Mouse (Mus musculus): ENCODE results near the gene Cacul1. TPM values are rescaled to one million over a fixed set of nuclear protein-coding genes. Genes with fewer than 3 reads are reported as not detected.
A peak's percentile ranks its signal among the peaks of the same experiment; 100 is the strongest.
"Not testable (repeated sequence)": the region's sequence is repeated elsewhere in the genome, so short reads cannot be mapped to it uniquely, and the experiment has no call there.

Cacul1 gene
- polyA plus RNA-seq (2015; fragmentation: Nextera tagmentation; extraction: Ambion mirVana): 17.6 and 18.6 TPM in 2 replicates

GRCm38 (mm10) chr19:60580582-60581339, at the start of gene Cacul1:
Gene Cacul1, minus strand, starts transcription at chr19:60581025.
- peak within 1 kb of the TSS; percentile 53 for H3K4me2 ChIP-seq
- H3K9ac ChIP-seq: peak within 1 kb of the TSS; percentile 92
- no peaks in the 10 kb centered on the region for H3K9me3 ChIP-seq
- H3K27me3 ChIP-seq: no peaks in the 10 kb centered on the region
- WGBS: 1% methylated on average over 60 of the region's 64 CpGs
- H3K36me3 ChIP-seq: 0 out of 2 replicates have a peak, but pooled peaks cover 3% of the 10 kb centered on the region
- ATAC-seq (ENCODE audit: insufficient number of reproducible peaks, low FRiP score, low TSS enrichment, low read depth): peak; percentile 97
- peak within 1 kb of the TSS; percentile 96 for H3K4me3 ChIP-seq
- peak within 1 kb of the TSS; percentile 90 for H3K27ac ChIP-seq
- peaks cover 14% of the 10 kb centered on the region for H3K4me1 ChIP-seq

- H3K9ac ChIP-seq: no peak overlapping the region
- no peak overlapping the region for H3K27ac ChIP-seq
- no peaks in the 10 kb centered on the region for H3K36me3 ChIP-seq
- no peaks in the 10 kb centered on the region for H3K4me1 ChIP-seq
- no peaks in the 10 kb centered on the region for H3K9me3 ChIP-seq
- no peaks in the 10 kb centered on the region; the same call in 1 of the 2 replicates for H3K27me3 ChIP-seq
- WGBS: 65% methylated on average over 4 of the region's 4 CpGs
- no peak overlapping the region for H3K4me3 ChIP-seq
- no peak for ATAC-seq (ENCODE audit: insufficient number of reproducible peaks, low FRiP score, low TSS enrichment, low read depth)
- H3K4me2 ChIP-seq: no peak overlapping the region
These were observed 38.6 kb upstream of the Cacul1 start for GRCm38 (mm10) chr19:60619420-60619819.

- no peak for ATAC-seq (ENCODE audit: insufficient number of reproducible peaks, low FRiP score, low TSS enrichment, low read depth)
- H3K27ac ChIP-seq: no peak overlapping the region
- no peaks in the 10 kb centered on the region for H3K4me1 ChIP-seq
- WGBS: 22% methylated on average over 1 of the region's 1 CpGs
- H3K27me3 ChIP-seq: no peaks in the 10 kb centered on the region; the same call in 1 of the 2 replicates
- no peaks in the 10 kb centered on the region for H3K9me3 ChIP-seq
- no peaks in the 10 kb centered on the region for H3K36me3 ChIP-seq
- no peak overlapping the region for H3K4me3 ChIP-seq
- H3K4me2 ChIP-seq: no peak overlapping the region
- H3K9ac ChIP-seq: no peak overlapping the region
These were observed 36.2 kb upstream of the Cacul1 start for GRCm38 (mm10) chr19:60617007-60617406.

DNA sequence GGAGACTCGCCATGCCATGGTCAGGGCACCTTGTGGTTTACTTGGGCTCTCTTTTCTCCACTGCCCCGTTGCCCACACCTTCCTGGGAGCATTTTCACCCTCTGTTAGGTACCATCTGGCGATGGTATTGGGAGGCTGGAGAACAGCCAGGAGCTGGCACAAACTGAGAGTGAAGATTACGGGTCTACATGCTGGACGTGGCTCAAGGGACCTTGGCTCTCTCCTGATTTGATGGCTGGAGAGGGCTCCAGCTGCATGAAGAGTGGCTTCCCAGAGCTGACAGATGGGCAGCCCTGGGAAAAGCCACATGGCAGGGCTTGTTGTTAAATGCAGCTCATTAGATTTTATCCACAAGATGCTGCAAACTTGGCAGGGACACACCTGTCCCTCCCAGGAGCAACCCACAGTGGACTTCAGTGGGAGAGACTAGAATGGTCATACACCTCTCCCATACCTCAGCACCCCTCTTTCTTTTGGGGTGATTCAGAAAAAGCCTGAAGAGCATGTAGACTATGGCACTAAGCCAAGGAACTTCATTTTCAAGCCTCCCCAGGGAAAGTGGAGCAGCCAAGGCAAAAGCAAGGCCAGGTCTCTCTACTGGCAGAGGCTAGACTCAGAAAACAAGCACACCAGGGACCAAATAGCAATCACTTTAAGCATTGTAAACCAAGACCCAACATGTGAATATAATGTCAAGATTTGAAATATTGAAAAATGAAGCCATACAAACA, 34.8 kb upstream of the Cacul1 start:
- Histone ChIP-seq H3K4me2 (no peak overlapping the region), H3K4me1 (no peaks in the 10 kb centered on the region), H3K27me3 (no peaks in the 10 kb centered on the region; the same call in none of the 2 replicates), H3K9me3 (no peaks in the 10 kb centered on the region), H3K27ac (no peak overlapping the region), H3K9ac (no peak overlapping the region), H3K4me3 (no peak overlapping the region), H3K36me3 (no peaks in the 10 kb centered on the region)
- 60% methylated on average over 5 of the region's 5 CpGs for WGBS
- no peak for ATAC-seq (ENCODE audit: insufficient number of reproducible peaks, low FRiP score, low TSS enrichment, low read depth)

DNA sequence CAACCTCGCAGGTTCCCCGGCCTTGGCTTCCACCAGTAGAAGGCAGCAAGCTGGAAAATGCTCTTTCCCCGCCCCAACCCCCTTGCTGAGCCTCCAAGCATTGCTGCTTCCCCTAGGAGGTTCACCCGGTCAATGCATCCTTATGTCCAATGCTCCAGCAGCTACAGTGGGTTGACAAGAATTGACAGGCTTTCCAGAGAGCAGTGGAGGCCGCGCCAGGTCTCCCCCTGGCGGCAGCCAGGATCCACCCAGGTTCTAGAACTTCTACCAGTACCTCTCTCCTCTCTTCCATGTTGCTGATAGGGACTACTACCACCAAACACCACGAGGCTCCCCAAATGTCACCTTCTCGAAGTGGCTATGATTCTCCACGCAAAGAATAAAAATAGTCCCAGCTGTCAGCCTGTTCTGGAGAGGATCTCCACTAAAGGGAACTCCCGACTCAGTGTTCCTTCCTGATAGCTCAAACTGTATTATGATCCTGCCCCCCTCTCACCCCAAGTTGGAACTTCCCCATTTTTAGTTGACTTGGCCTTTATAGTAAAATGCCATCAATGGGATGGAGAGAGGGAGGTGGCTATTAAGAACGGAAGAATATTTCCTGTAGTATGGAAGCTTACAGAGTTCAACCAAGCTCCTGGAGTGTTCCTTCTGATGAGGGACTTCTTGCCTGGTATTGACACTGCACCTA, 30.8 kb upstream of the Cacul1 start:
- Histone ChIP-seq H3K27me3 (no peaks in the 10 kb centered on the region; the same call in none of the 2 replicates), H3K36me3 (no peaks in the 10 kb centered on the region), H3K9me3 (no peaks in the 10 kb centered on the region), H3K9ac (no peak overlapping the region), H3K4me3 (no peak overlapping the region), H3K4me2 (no peak overlapping the region), H3K27ac (no peak overlapping the region), H3K4me1 (no peaks in the 10 kb centered on the region)
- 52% methylated on average over 12 of the region's 12 CpGs for WGBS
- ATAC-seq (ENCODE audit: insufficient number of reproducible peaks, low FRiP score, low TSS enrichment, low read depth): no peak

DNA sequence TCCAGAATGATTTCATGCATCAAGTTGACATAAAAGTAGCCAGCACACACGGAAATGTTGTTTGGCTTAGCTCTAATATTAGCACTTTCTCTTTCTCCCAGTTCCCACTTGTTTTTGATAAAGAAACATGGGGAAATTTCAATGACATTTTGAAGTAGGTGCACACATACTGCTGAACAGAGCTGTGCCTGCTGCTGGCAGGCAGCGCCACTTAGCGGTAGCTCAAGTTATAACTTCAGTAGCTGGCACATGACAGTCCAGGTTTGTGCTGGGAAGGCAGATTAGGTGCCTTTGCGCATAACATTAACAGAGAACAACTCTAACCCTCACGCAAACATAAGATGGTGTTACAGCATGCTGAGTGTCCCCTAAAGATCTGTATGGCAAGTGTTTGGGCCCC, 27.9 kb upstream of the Cacul1 start:
- Histone ChIP-seq H3K9ac (no peak overlapping the region), H3K4me3 (no peak overlapping the region), H3K36me3 (no peaks in the 10 kb centered on the region), H3K9me3 (no peaks in the 10 kb centered on the region), H3K27ac (no peak overlapping the region), H3K4me2 (no peak overlapping the region), H3K27me3 (no peaks in the 10 kb centered on the region; the same call in 1 of the 2 replicates), H3K4me1 (no peaks in the 10 kb centered on the region)
- 28% methylated on average over 5 of the region's 5 CpGs for WGBS
- no peak for ATAC-seq (ENCODE audit: insufficient number of reproducible peaks, low FRiP score, low TSS enrichment, low read depth)

GRCm38 (mm10) chr19:60603586-60603985, 22.8 kb upstream of the Cacul1 start:
- 65% methylated on average over 3 of the region's 3 CpGs for WGBS
- H3K4me1 ChIP-seq: no peaks in the 10 kb centered on the region
- H3K4me3 ChIP-seq: no peak overlapping the region
- no peaks in the 10 kb centered on the region for H3K36me3 ChIP-seq
- no peaks in the 10 kb centered on the region for H3K9me3 ChIP-seq
- H3K27ac ChIP-seq: no peak overlapping the region
- H3K4me2 ChIP-seq: no peak overlapping the region
- no peak for ATAC-seq (ENCODE audit: insufficient number of reproducible peaks, low FRiP score, low TSS enrichment, low read depth)
- H3K27me3 ChIP-seq: no peaks in the 10 kb centered on the region
- no peak overlapping the region for H3K9ac ChIP-seq

DNA sequence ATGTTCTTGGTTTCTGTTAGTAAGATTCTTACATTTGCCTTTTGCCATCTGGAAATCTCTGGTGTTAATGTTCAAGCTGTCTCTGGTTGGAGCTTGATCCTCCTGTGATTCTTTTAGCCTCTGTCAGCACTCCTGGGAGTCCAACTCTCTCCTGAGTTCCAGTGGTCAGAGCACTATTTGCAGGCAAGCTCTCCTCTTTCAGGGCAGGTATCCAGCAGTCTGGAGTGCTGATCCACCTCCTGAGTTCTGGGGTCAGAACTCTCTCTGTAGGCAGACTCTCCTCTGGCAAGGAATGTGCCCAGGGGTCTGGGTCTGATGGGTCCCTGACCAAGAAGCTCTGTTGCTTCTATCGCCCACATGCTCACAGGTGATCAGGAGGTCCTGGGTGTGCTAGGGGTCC, 21.2 kb upstream of the Cacul1 start:
- H3K9ac ChIP-seq; H3K4me1 ChIP-seq; H3K36me3 ChIP-seq; H3K4me3 ChIP-seq; H3K27me3 ChIP-seq; H3K27ac ChIP-seq; ATAC-seq (ENCODE audit: insufficient number of reproducible peaks, low FRiP score, low TSS enrichment, low read depth); H3K9me3 ChIP-seq; H3K4me2 ChIP-seq: not testable (repeated sequence)
- WGBS: 76% methylated on average over 1 of the region's 1 CpGs

- no peak for ATAC-seq (ENCODE audit: insufficient number of reproducible peaks, low FRiP score, low TSS enrichment, low read depth)
- no peak overlapping the region for H3K27ac ChIP-seq
- no peak overlapping the region for H3K9ac ChIP-seq
- H3K27me3 ChIP-seq: no peaks in the 10 kb centered on the region
- 83% methylated on average over 8 of the region's 8 CpGs for WGBS
- H3K4me3 ChIP-seq: no peak overlapping the region
- H3K4me1 ChIP-seq: no peaks in the 10 kb centered on the region
- no peaks in the 10 kb centered on the region for H3K36me3 ChIP-seq
- no peak overlapping the region for H3K4me2 ChIP-seq
- H3K9me3 ChIP-seq: no peaks in the 10 kb centered on the region
These were observed 17.3 kb upstream of the Cacul1 start for GRCm38 (mm10) chr19:60598025-60598697.

DNA sequence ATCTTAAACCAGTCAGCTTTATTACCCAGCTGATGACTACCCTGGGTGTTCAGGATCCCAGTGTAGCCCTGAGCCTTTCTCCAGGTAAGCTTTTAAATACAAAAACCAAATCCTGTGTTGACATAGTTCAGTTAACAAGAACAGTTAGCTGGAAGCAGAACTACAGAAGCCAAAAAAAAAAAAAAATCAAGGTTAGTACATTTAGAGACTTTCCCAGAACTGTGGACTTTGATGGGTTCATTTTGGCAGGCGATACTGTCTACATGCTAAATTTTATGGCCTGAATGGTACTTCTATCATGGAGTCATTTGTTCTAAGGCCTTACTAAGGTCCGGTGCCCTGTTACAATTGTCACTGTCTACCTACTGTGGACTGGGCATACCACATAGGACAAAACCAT, 8.8 kb upstream of the Cacul1 start:
- H3K4me2 ChIP-seq: no peak overlapping the region
- H3K27ac ChIP-seq: no peak overlapping the region
- 96% methylated on average over 2 of the region's 2 CpGs for WGBS

GRCm38 (mm10) chr19:60586652-60587051, 5.8 kb upstream of the Cacul1 start:
- no peaks in the 10 kb centered on the region for H3K4me1 ChIP-seq
- ATAC-seq (ENCODE audit: insufficient number of reproducible peaks, low FRiP score, low TSS enrichment, low read depth): no peak
- H3K4me2 ChIP-seq: no peak overlapping the region
- no peak overlapping the region for H3K4me3 ChIP-seq
- no peaks in the 10 kb centered on the region for H3K36me3 ChIP-seq
- 74% methylated on average over 5 of the region's 5 CpGs for WGBS
- no peak overlapping the region for H3K27ac ChIP-seq
- H3K9ac ChIP-seq: no peak overlapping the region
- H3K9me3 ChIP-seq: no peaks in the 10 kb centered on the region
- H3K27me3 ChIP-seq: no peaks in the 10 kb centered on the region

More for the DNA sequence above, 8.8 kb upstream of the Cacul1 start:
- no peak for ATAC-seq (ENCODE audit: insufficient number of reproducible peaks, low FRiP score, low TSS enrichment, low read depth)
- no peak overlapping the region for H3K4me3 ChIP-seq
- no peaks in the 10 kb centered on the region for H3K36me3 ChIP-seq
- no peaks in the 10 kb centered on the region for H3K4me1 ChIP-seq
- H3K9ac ChIP-seq: no peak overlapping the region
- no peaks in the 10 kb centered on the region for H3K9me3 ChIP-seq
- no peaks in the 10 kb centered on the region for H3K27me3 ChIP-seq
